Mouse (Mus musculus): ENCODE data around the gene Sec1. TPM values are rescaled to one million over a fixed set of nuclear protein-coding genes. Genes with fewer than 3 reads are reported as not detected.

Gene Sec1
- polyA plus RNA-seq (2014; fragmentation: Illumina TruSeq; extraction: RNeasy Lipid Tissue Mini Kit (QIAGEN cat#74804); ENCODE audit: low read depth, low replicate concordance): not detected

GRCm38 (mm10) chr7:45693921-45694591 lies at the start of gene Sec1:
TSS of gene Sec1 (minus strand) at chr7:45694402.

DNA sequence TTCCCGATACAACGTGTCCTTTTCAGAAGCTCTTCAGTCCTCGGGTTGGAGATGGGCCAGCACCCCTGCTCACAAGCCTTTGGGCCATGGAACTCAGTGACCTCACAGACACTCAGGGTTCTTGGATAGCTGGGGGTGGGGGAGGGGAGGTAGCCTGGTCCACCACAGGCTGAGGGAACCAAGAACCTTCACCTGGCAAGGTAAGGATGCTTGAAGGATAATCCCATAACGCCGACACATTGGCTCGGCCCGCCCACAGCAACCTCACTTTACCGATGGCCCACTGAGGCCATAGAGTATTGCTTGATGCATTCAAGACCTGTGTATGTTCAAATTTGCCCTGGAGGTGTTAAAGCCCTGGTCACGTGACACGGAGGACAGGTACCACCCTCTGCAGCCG lies 31.5 kb upstream of the Sec1 start, which contains the start of gene Spaca4:
Gene Spaca4, minus strand, starts transcription at position 101 of the 400 bp plus-strand sequence.

GRCm38 (mm10) chr7:45720413-45721233 lies 26.4 kb upstream of the Sec1 start, which contains the start of gene Fam83e:
TSS of gene Fam83e (plus strand) at chr7:45721212.

DNA sequence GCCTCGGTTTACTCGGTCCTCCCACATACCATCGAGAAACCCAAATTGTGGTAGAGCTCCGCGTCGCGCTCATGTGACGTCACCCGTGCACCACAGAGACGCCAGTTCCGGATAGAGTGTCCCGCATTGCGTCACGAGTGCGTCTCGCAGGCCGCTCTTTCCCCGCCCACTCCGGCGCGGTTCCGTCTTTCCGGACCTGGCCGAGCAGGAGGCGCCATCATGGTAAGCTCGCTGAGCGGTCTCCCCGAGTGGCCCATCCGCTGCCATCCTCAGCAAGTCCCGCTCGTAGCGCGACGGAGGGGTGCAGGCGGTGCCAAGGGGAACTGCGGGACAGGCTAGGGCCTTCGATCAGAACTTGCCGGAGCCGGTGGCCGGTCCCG lies 23.7 kb upstream of the Sec1 start, which contains the start of gene Sphk2:
Gene Sphk2, minus strand, starts transcription at position 85 of the 380 bp plus-strand sequence.

GRCm38 (mm10) chr7:45715090-45715708 lies 21.0 kb upstream of the Sec1 start, which contains the start of gene Rpl18:
TSS of gene Rpl18 (plus strand) at chr7:45715457.

DNA sequence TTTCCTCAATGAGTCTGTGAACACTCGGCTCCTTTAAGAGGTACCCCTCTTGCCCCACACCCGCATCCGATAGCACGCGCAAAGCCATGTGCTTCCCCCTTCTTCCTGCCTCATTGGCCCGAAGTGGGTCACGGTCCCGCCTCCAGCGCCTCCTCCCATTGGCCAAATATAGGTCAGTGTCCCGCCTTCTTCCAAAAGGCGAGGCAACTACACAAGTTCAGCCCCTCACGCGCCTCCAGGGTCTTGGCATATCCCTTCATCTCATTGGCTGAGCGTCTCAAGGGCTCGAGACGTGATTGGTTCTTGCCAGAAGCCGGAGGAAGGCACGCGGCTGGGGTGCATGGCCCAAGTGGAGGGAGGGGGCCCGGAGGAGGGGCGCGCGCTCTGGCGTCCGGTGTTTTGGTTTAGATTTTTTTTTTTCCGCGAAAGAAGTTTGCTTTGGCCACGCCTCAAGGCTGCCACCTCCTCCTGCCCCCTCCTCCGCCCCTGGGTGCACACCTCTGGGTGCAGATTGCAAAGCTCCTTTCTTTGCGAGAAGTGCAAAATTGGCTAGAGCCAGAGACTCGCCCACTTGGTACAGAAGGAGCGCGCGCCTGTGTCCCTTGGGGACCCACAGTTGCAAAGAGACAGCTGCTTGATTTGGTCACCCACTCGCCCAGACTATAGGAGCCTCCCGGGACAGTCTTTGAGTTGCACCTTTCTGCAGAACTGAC lies 10.7 kb upstream of the Sec1 start, which contains the start of gene Dbp:
Gene Dbp, plus strand, starts transcription at position 359 of the 713 bp plus-strand sequence.

DNA sequence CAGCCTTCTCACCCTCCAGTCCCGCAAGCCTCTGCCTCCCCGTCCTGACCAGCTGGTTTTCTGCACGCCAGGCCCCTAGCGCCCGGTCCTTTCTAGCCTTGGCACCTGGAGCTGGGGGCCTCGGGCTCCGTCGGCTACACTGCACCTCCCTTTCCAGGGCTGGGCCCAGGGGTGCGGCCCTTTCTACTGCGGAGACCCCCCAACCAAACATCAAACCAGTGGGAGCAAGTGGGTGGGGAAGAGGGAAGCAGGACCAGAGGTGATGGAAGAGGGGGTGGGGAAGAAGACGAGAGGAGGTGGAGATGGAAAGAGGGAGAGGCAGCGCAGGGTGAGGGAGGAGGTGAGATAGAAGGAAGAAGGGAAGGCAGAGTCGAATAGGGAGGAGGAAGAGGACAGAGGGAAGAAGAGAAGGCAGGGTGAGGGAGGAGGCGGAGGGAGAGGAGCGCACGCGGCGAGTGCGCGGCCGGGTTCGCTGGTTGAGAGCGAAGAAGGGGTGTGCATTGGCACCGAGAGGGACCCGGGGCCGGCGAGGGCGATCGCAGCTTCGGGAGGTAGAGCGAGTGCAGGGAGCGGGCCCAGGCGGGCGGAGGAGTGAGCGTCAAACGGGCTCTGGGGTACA lies 5.4 kb upstream of the Sec1 start, which contains the start of gene Car11:
Gene Car11, plus strand, starts transcription at position 321 of the 619 bp plus-strand sequence.

GRCm38 (mm10) chr7:45683396-45684050 lies 10.7 kb downstream of the Sec1 start, which contains the start of gene Ntn5:
TSS of gene Ntn5 (plus strand) at chr7:45684022.

GRCm38 (mm10) chr7:45666161-45666560 lies 28.0 kb downstream of the Sec1 start, which contains the start of gene Fut2:
TSS of gene Fut2 (minus strand) at chr7:45666394.

DNA sequence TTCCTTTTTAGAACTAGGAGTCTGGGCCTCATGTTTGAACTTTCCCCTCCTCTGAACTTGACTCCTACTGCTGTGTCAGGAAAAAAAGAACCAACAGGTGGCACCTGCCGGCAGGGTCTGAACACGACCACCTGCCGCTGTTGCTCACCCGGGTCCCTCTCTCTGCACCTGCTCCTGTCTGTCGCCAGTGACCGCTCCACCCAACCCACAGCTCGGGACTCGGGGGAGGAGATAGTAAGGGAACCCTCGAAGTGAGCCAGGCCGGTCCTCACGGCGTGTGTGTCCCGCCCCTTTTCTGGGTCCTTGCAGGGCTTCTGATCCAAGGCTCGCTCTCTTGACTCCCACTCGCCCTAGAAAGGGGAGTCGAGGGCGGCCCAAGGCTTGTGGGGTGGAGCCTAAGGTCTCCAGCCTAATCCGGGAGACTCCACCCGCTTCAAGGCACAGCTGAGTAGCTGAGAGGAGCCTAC lies 54.6 kb downstream of the Sec1 start, which contains the start of gene Mamstr:
Gene Mamstr, plus strand, starts transcription at position 417 of the 467 bp plus-strand sequence.

Other genes starting within 250 kb of the Sec1 start
- gene Ftl1, start 234.5 kb downstream of the Sec1 start, polyA plus RNA-seq (2014; fragmentation: Illumina TruSeq; extraction: RNeasy Lipid Tissue Mini Kit (QIAGEN cat#74804); ENCODE audit: low read depth, low replicate concordance): 6.7 TPM
- gene Bax, start 227.5 kb downstream of the Sec1 start, polyA plus RNA-seq (2014; fragmentation: Illumina TruSeq; extraction: RNeasy Lipid Tissue Mini Kit (QIAGEN cat#74804); ENCODE audit: low read depth, low replicate concordance): 1.1 TPM
- gene Tulp2, start 212.5 kb downstream of the Sec1 start, polyA plus RNA-seq (2014; fragmentation: Illumina TruSeq; extraction: RNeasy Lipid Tissue Mini Kit (QIAGEN cat#74804); ENCODE audit: low read depth, low replicate concordance): not detected
- not detected for gene Gm45808, start 207.6 kb downstream of the Sec1 start, polyA plus RNA-seq (2014; fragmentation: Illumina TruSeq; extraction: RNeasy Lipid Tissue Mini Kit (QIAGEN cat#74804); ENCODE audit: low read depth, low replicate concordance)
- 122 TPM for gene Dhdh, start 205.6 kb downstream of the Sec1 start, polyA plus RNA-seq (2014; fragmentation: Illumina TruSeq; extraction: RNeasy Lipid Tissue Mini Kit (QIAGEN cat#74804); ENCODE audit: low read depth, low replicate concordance)
- gene Nucb1, start 184.0 kb downstream of the Sec1 start, polyA plus RNA-seq (2014; fragmentation: Illumina TruSeq; extraction: RNeasy Lipid Tissue Mini Kit (QIAGEN cat#74804); ENCODE audit: low read depth, low replicate concordance): 68.5 TPM
- gene Ppp1r15a, start 168.1 kb downstream of the Sec1 start, polyA plus RNA-seq (2014; fragmentation: Illumina TruSeq; extraction: RNeasy Lipid Tissue Mini Kit (QIAGEN cat#74804); ENCODE audit: low read depth, low replicate concordance): 3.1 TPM
- 1.2 TPM for gene Plekha4, start 168.1 kb downstream of the Sec1 start, polyA plus RNA-seq (2014; fragmentation: Illumina TruSeq; extraction: RNeasy Lipid Tissue Mini Kit (QIAGEN cat#74804); ENCODE audit: low read depth, low replicate concordance)
- not detected for gene Hsd17b14, start 139.5 kb downstream of the Sec1 start, polyA plus RNA-seq (2014; fragmentation: Illumina TruSeq; extraction: RNeasy Lipid Tissue Mini Kit (QIAGEN cat#74804); ENCODE audit: low read depth, low replicate concordance)
- 8.7 TPM for gene Bcat2, start 124.2 kb downstream of the Sec1 start, polyA plus RNA-seq (2014; fragmentation: Illumina TruSeq; extraction: RNeasy Lipid Tissue Mini Kit (QIAGEN cat#74804); ENCODE audit: low read depth, low replicate concordance)
- not detected for gene Fgf21, start 78.9 kb downstream of the Sec1 start, polyA plus RNA-seq (2014; fragmentation: Illumina TruSeq; extraction: RNeasy Lipid Tissue Mini Kit (QIAGEN cat#74804); ENCODE audit: low read depth, low replicate concordance)
- not detected for gene Fut1, start 77.1 kb downstream of the Sec1 start, polyA plus RNA-seq (2014; fragmentation: Illumina TruSeq; extraction: RNeasy Lipid Tissue Mini Kit (QIAGEN cat#74804); ENCODE audit: low read depth, low replicate concordance)
- not detected for gene Izumo1, start 72.6 kb downstream of the Sec1 start, polyA plus RNA-seq (2014; fragmentation: Illumina TruSeq; extraction: RNeasy Lipid Tissue Mini Kit (QIAGEN cat#74804); ENCODE audit: low read depth, low replicate concordance)
- gene Rasip1, start 66.9 kb downstream of the Sec1 start, polyA plus RNA-seq (2014; fragmentation: Illumina TruSeq; extraction: RNeasy Lipid Tissue Mini Kit (QIAGEN cat#74804); ENCODE audit: low read depth, low replicate concordance): 0.23 TPM
- gene Mamstr, start 54.4 kb downstream of the Sec1 start, polyA plus RNA-seq (2014; fragmentation: Illumina TruSeq; extraction: RNeasy Lipid Tissue Mini Kit (QIAGEN cat#74804); ENCODE audit: low read depth, low replicate concordance): 0.17 TPM
- gene Fut2, start 28.0 kb downstream of the Sec1 start, polyA plus RNA-seq (2014; fragmentation: Illumina TruSeq; extraction: RNeasy Lipid Tissue Mini Kit (QIAGEN cat#74804); ENCODE audit: low read depth, low replicate concordance): not detected
- gene Ntn5, start 10.4 kb downstream of the Sec1 start, polyA plus RNA-seq (2014; fragmentation: Illumina TruSeq; extraction: RNeasy Lipid Tissue Mini Kit (QIAGEN cat#74804); ENCODE audit: low read depth, low replicate concordance): not detected
- 0.93 TPM for gene Car11, start 5.4 kb upstream of the Sec1 start, polyA plus RNA-seq (2014; fragmentation: Illumina TruSeq; extraction: RNeasy Lipid Tissue Mini Kit (QIAGEN cat#74804); ENCODE audit: low read depth, low replicate concordance)
- 9.2 TPM for gene Dbp, start 10.7 kb upstream of the Sec1 start, polyA plus RNA-seq (2014; fragmentation: Illumina TruSeq; extraction: RNeasy Lipid Tissue Mini Kit (QIAGEN cat#74804); ENCODE audit: low read depth, low replicate concordance)
- gene Rpl18, start 21.1 kb upstream of the Sec1 start, polyA plus RNA-seq (2014; fragmentation: Illumina TruSeq; extraction: RNeasy Lipid Tissue Mini Kit (QIAGEN cat#74804); ENCODE audit: low read depth, low replicate concordance): not detected
- 0.82 TPM for gene Sphk2, start 23.6 kb upstream of the Sec1 start, polyA plus RNA-seq (2014; fragmentation: Illumina TruSeq; extraction: RNeasy Lipid Tissue Mini Kit (QIAGEN cat#74804); ENCODE audit: low read depth, low replicate concordance)
- not detected for gene Fam83e, start 26.8 kb upstream of the Sec1 start, polyA plus RNA-seq (2014; fragmentation: Illumina TruSeq; extraction: RNeasy Lipid Tissue Mini Kit (QIAGEN cat#74804); ENCODE audit: low read depth, low replicate concordance)
- not detected for gene Spaca4, start 31.4 kb upstream of the Sec1 start, polyA plus RNA-seq (2014; fragmentation: Illumina TruSeq; extraction: RNeasy Lipid Tissue Mini Kit (QIAGEN cat#74804); ENCODE audit: low read depth, low replicate concordance)
- not detected for gene Lmtk3, start 89.3 kb upstream of the Sec1 start, polyA plus RNA-seq (2014; fragmentation: Illumina TruSeq; extraction: RNeasy Lipid Tissue Mini Kit (QIAGEN cat#74804); ENCODE audit: low read depth, low replicate concordance)
- not detected for gene Sult2b1, start 90.3 kb upstream of the Sec1 start, polyA plus RNA-seq (2014; fragmentation: Illumina TruSeq; extraction: RNeasy Lipid Tissue Mini Kit (QIAGEN cat#74804); ENCODE audit: low read depth, low replicate concordance)
- 25.3 TPM for gene Cyth2, start 120.2 kb upstream of the Sec1 start, polyA plus RNA-seq (2014; fragmentation: Illumina TruSeq; extraction: RNeasy Lipid Tissue Mini Kit (QIAGEN cat#74804); ENCODE audit: low read depth, low replicate concordance)
- not detected for gene Kcnj14, start 130.4 kb upstream of the Sec1 start, polyA plus RNA-seq (2014; fragmentation: Illumina TruSeq; extraction: RNeasy Lipid Tissue Mini Kit (QIAGEN cat#74804); ENCODE audit: low read depth, low replicate concordance)
- gene Grwd1, start 136.5 kb upstream of the Sec1 start, polyA plus RNA-seq (2014; fragmentation: Illumina TruSeq; extraction: RNeasy Lipid Tissue Mini Kit (QIAGEN cat#74804); ENCODE audit: low read depth, low replicate concordance): 1.9 TPM
- gene Kdelr1, start 178.4 kb upstream of the Sec1 start, polyA plus RNA-seq (2014; fragmentation: Illumina TruSeq; extraction: RNeasy Lipid Tissue Mini Kit (QIAGEN cat#74804); ENCODE audit: low read depth, low replicate concordance): 84.8 TPM
- not detected for gene Grin2d, start 184.0 kb upstream of the Sec1 start, polyA plus RNA-seq (2014; fragmentation: Illumina TruSeq; extraction: RNeasy Lipid Tissue Mini Kit (QIAGEN cat#74804); ENCODE audit: low read depth, low replicate concordance)
- not detected for gene Syngr4, start 202.3 kb upstream of the Sec1 start, polyA plus RNA-seq (2014; fragmentation: Illumina TruSeq; extraction: RNeasy Lipid Tissue Mini Kit (QIAGEN cat#74804); ENCODE audit: low read depth, low replicate concordance)
- gene Tmem143, start 202.5 kb upstream of the Sec1 start, polyA plus RNA-seq (2014; fragmentation: Illumina TruSeq; extraction: RNeasy Lipid Tissue Mini Kit (QIAGEN cat#74804); ENCODE audit: low read depth, low replicate concordance): 4.7 TPM
- 15.2 TPM for gene Emp3, start 227.0 kb upstream of the Sec1 start, polyA plus RNA-seq (2014; fragmentation: Illumina TruSeq; extraction: RNeasy Lipid Tissue Mini Kit (QIAGEN cat#74804); ENCODE audit: low read depth, low replicate concordance)
- 3.8 TPM for gene Ccdc114, start 229.7 kb upstream of the Sec1 start, polyA plus RNA-seq (2014; fragmentation: Illumina TruSeq; extraction: RNeasy Lipid Tissue Mini Kit (QIAGEN cat#74804); ENCODE audit: low read depth, low replicate concordance)

All from adrenal gland, adult 10 weeks (tissue).